Mouse (Mus musculus): ENCODE results near the gene Nmrk1. TPM values are rescaled to one million over a fixed set of nuclear protein-coding genes. Genes with fewer than 3 reads are reported as not detected.

Nmrk1 gene
- total and polyA plus RNA-seq, 2 experiments from 2014 or later = 3.6 to 4.8 TPM

GRCm38 (mm10) chr19:18598265-18598926 lies 33.4 kb upstream of the Nmrk1 start:
- no peak for TF ChIP-seq CTCF (IDR thresholded peaks at IDR 0.05; ENCODE audit: low read depth)
- no peak overlapping the region for H3K27ac ChIP-seq (ENCODE audit: low read depth, low read length)
- ATAC-seq (no peak), DNase-seq (no peak)
- no peaks in the 10 kb centered on the region for H3K27me3 ChIP-seq (ENCODE audit: insufficient read depth, low read length)
- no peaks in the 10 kb centered on the region for H3K36me3 ChIP-seq (ENCODE audit: insufficient read depth)
- 89% methylated on average over 3 of the region's 3 CpGs for WGBS
- no peak overlapping the region for H3K9ac ChIP-seq
- H3K4me1 ChIP-seq (ENCODE audit: insufficient read depth) = no peaks in the 10 kb centered on the region
- no peak overlapping the region for H3K4me2 ChIP-seq (ENCODE audit: low read depth)
- no peak overlapping the region for H3K4me3 ChIP-seq (ENCODE audit: low read depth, low read length)
- H3K9me3 ChIP-seq (ENCODE audit: low read length) = no peaks in the 10 kb centered on the region

GRCm38 (mm10) chr19:18599051-18599450 lies 32.7 kb upstream of the Nmrk1 start:
- 76% methylated on average over 8 of the region's 8 CpGs for WGBS
- Histone ChIP-seq H3K9me3 (ENCODE audit: low read length) (no peaks in the 10 kb centered on the region), H3K9ac (no peak overlapping the region), H3K4me3 (ENCODE audit: low read depth, low read length) (no peak overlapping the region), H3K27ac (ENCODE audit: low read depth, low read length) (no peak overlapping the region), H3K4me1 (ENCODE audit: insufficient read depth) (no peaks in the 10 kb centered on the region), H3K27me3 (ENCODE audit: insufficient read depth, low read length) (no peaks in the 10 kb centered on the region), H3K4me2 (ENCODE audit: low read depth) (no peak overlapping the region), H3K36me3 (ENCODE audit: insufficient read depth) (no peaks in the 10 kb centered on the region)
- DNase-seq (no peak), ATAC-seq (no peak)
- TF ChIP-seq CTCF (IDR thresholded peaks at IDR 0.05; ENCODE audit: low read depth) = no peak

- DNase-seq = no peak
- Histone ChIP-seq H3K36me3 (ENCODE audit: insufficient read depth) (no peaks in the 10 kb centered on the region), H3K27me3 (ENCODE audit: insufficient read depth, low read length) (no peaks in the 10 kb centered on the region), H3K4me2 (ENCODE audit: low read depth) (no peak overlapping the region), H3K9me3 (ENCODE audit: low read length) (no peaks in the 10 kb centered on the region), H3K27ac (ENCODE audit: low read depth, low read length) (no peak overlapping the region), H3K4me1 (ENCODE audit: insufficient read depth) (no peaks in the 10 kb centered on the region), H3K9ac (no peak overlapping the region), H3K4me3 (ENCODE audit: low read depth, low read length) (no peak overlapping the region)
- TF ChIP-seq CTCF (IDR thresholded peaks at IDR 0.05; ENCODE audit: low read depth) = no peak
- 92% methylated on average over 5 of the region's 5 CpGs for WGBS
- no peak for ATAC-seq
Measured at GRCm38 (mm10) chr19:18599650-18600049, 32.1 kb upstream of the Nmrk1 start.

- no peak; the same call in 1 of the 2 replicates for ATAC-seq
Measured at GRCm38 (mm10) chr19:18600611-18601010, 31.1 kb upstream of the Nmrk1 start.

GRCm38 (mm10) chr19:18603011-18603410 lies 28.7 kb upstream of the Nmrk1 start:
- Histone ChIP-seq H3K4me3 (ENCODE audit: low read depth, low read length) (no peak overlapping the region), H3K9ac (no peak overlapping the region), H3K4me1 (ENCODE audit: insufficient read depth) (no peaks in the 10 kb centered on the region), H3K27ac (ENCODE audit: low read depth, low read length) (no peak overlapping the region), H3K4me2 (ENCODE audit: low read depth) (no peak overlapping the region), H3K36me3 (ENCODE audit: insufficient read depth) (no peaks in the 10 kb centered on the region), H3K9me3 (ENCODE audit: low read length) (no peaks in the 10 kb centered on the region), H3K27me3 (ENCODE audit: insufficient read depth, low read length) (no peaks in the 10 kb centered on the region)
- TF ChIP-seq CTCF (IDR thresholded peaks at IDR 0.05; ENCODE audit: low read depth) = no peak
- WGBS = 72% methylated on average over 6 of the region's 6 CpGs
- DNase-seq (no peak), ATAC-seq (no peak)

More at GRCm38 (mm10) chr19:18600611-18601010, 31.1 kb upstream of the Nmrk1 start:
- Histone ChIP-seq H3K4me3 (ENCODE audit: low read depth, low read length) (no peak overlapping the region), H3K9me3 (ENCODE audit: low read length) (no peaks in the 10 kb centered on the region), H3K36me3 (ENCODE audit: insufficient read depth) (no peaks in the 10 kb centered on the region), H3K4me2 (ENCODE audit: low read depth) (no peak overlapping the region), H3K27ac (ENCODE audit: low read depth, low read length) (no peak overlapping the region), H3K27me3 (ENCODE audit: insufficient read depth, low read length) (no peaks in the 10 kb centered on the region), H3K9ac (no peak overlapping the region), H3K4me1 (ENCODE audit: insufficient read depth) (no peaks in the 10 kb centered on the region)
- WGBS = 96% methylated on average over 9 of the region's 9 CpGs
- TF ChIP-seq CTCF (IDR thresholded peaks at IDR 0.05; ENCODE audit: low read depth) = no peak
- DNase-seq = no peak

GRCm38 (mm10) chr19:18607907-18608306 lies 23.8 kb upstream of the Nmrk1 start:
- Histone ChIP-seq H3K4me1 (ENCODE audit: insufficient read depth) (no peaks in the 10 kb centered on the region), H3K9me3 (ENCODE audit: low read length) (no peaks in the 10 kb centered on the region), H3K4me3 (ENCODE audit: low read depth, low read length) (no peak overlapping the region), H3K27ac (ENCODE audit: low read depth, low read length) (no peak overlapping the region), H3K4me2 (ENCODE audit: low read depth) (no peak overlapping the region), H3K36me3 (ENCODE audit: insufficient read depth) (no peaks in the 10 kb centered on the region), H3K27me3 (ENCODE audit: insufficient read depth, low read length) (no peaks in the 10 kb centered on the region), H3K9ac (no peak overlapping the region)
- TF ChIP-seq CTCF (IDR thresholded peaks at IDR 0.05; ENCODE audit: low read depth) = no peak
- DNase-seq (no peak), ATAC-seq (no peak)
- 45% methylated on average over 7 of the region's 7 CpGs for WGBS

GRCm38 (mm10) chr19:18608975-18609374 lies 22.8 kb upstream of the Nmrk1 start:
- ATAC-seq (no peak), DNase-seq (no peak)
- no peak for TF ChIP-seq CTCF (IDR thresholded peaks at IDR 0.05; ENCODE audit: low read depth)
- H3K4me3 ChIP-seq (ENCODE audit: low read depth, low read length) = no peak overlapping the region
- no peak overlapping the region for H3K4me2 ChIP-seq (ENCODE audit: low read depth)
- H3K36me3 ChIP-seq (ENCODE audit: insufficient read depth) = no peaks in the 10 kb centered on the region
- H3K9ac ChIP-seq = no peak overlapping the region
- H3K27me3 ChIP-seq (ENCODE audit: insufficient read depth, low read length) = no peaks in the 10 kb centered on the region
- H3K27ac ChIP-seq (ENCODE audit: low read depth, low read length) = no peak overlapping the region
- H3K9me3 ChIP-seq (ENCODE audit: low read length) = no peaks in the 10 kb centered on the region
- WGBS = 83% methylated on average over 6 of the region's 6 CpGs
- no peaks in the 10 kb centered on the region for H3K4me1 ChIP-seq (ENCODE audit: insufficient read depth)

All from forebrain, postnatal 0 days (tissue).